Mouse (Mus musculus) myocyte (in vitro differentiated cells): ENCODE data around the gene Cib1.

ENCODE experiments used
- E2F4 ChIP-seq: IDR thresholded peaks from one replicate; pipeline ENCODE4 v1.6.1; 2011; ENCODE audit warnings: mild to moderate bottlenecking, control low read depth, moderate library complexity; ENCODE audit not compliant: insufficient read depth
- MAX ChIP-seq: IDR thresholded peaks from one replicate; pipeline ENCODE4 v1.6.1; 2011; ENCODE audit warnings: low read depth, mild to moderate bottlenecking, control low read depth
- MYOD1 ChIP-seq, 3 experiments: IDR thresholded peaks; one replicate each; pipeline ENCODE4 v1.6.1; 2011; ENCODE audit warnings: control low read depth in 2 of 3, low read depth in 2 of 3, mild to moderate bottlenecking in 2 of 3, moderate library complexity in 1 of 3; ENCODE audit not compliant: insufficient read length in 2 of 3, control insufficient read depth in 1 of 3
- POLR2A ChIP-seq: IDR thresholded peaks from one replicate; pipeline ENCODE4 v1.6.1; 2011; ENCODE audit warnings: low read depth, mild to moderate bottlenecking, control low read depth, moderate library complexity; ENCODE audit not compliant: insufficient read length
- POLR2AphosphoS2 ChIP-seq: IDR thresholded peaks from one replicate; pipeline ENCODE4 v1.6.1; 2011; ENCODE audit warnings: low read depth, control low read depth; ENCODE audit not compliant: insufficient read length
- REST ChIP-seq: IDR thresholded peaks from one replicate; pipeline ENCODE4 v1.6.1; 2011; ENCODE audit warnings: mild to moderate bottlenecking, control low read depth, moderate library complexity; ENCODE audit not compliant: insufficient read depth, insufficient read length

- TF ChIP-seq MYOD1 (IDR thresholded peaks at IDR 0.05; ENCODE audit: control insufficient read depth in 1 of 3, insufficient read length in 2 of 3, low read depth in 2 of 3), result no peak
- TF ChIP-seq E2F4, result no peak
- TF ChIP-seq MAX, result no peak
- no peak for TF ChIP-seq POLR2A
- TF ChIP-seq POLR2AphosphoS2, result no peak
- no peak for TF ChIP-seq REST
Measured at GRCm38 (mm10) chr7:80182139-80182538, 50.5 kb downstream of the Cib1 start.
